Mouse (Mus musculus) urinary bladder, postnatal 36 days (tissue): ENCODE measurements around the gene Fam227b.

Source experiments
- DNase-seq, 2 experiments: peaks; one replicate each; pipeline ENCODE4 v3.0.0; 2022; ENCODE audit warnings: low spot score in 2 of 2, mixed read lengths in 1 of 2

Fam227b gene

GRCm38 (mm10) chr2:126061037-126061773 lies 90.6 kb downstream of the Fam227b start:
- DNase-seq = no peak

- DNase-seq = no peak
Observed at GRCm38 (mm10) chr2:126060595-126060994, 91.2 kb downstream of the Fam227b start.

GRCm38 (mm10) chr2:126053657-126054056 lies 98.1 kb downstream of the Fam227b start:
- DNase-seq = no peak

GRCm38 (mm10) chr2:126052749-126053557 lies 98.9 kb downstream of the Fam227b start:
- no peak for DNase-seq

- DNase-seq = no peak
Observed at GRCm38 (mm10) chr2:126045621-126046020, 106.2 kb downstream of the Fam227b start.

DNA sequence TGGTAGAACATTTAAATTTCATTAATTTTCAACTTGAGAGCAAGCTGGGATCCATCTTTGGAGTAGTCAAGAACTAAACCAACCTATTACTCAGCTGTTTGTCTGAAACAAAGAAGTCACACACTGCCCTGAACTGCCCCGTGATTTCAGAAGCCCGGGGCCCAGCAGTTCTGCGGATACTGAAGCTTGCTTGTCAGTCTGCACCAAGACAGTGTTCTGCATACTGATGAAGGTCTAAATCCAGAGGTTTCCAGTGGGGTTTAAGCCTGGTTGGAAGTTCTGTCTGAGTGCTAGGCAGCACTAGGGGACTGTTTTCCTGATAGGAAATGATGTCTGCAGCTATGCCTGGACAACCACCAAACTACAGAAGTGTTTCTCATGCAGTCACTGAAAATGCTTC lies 109.1 kb downstream of the Fam227b start:
- no peak for DNase-seq

DNA sequence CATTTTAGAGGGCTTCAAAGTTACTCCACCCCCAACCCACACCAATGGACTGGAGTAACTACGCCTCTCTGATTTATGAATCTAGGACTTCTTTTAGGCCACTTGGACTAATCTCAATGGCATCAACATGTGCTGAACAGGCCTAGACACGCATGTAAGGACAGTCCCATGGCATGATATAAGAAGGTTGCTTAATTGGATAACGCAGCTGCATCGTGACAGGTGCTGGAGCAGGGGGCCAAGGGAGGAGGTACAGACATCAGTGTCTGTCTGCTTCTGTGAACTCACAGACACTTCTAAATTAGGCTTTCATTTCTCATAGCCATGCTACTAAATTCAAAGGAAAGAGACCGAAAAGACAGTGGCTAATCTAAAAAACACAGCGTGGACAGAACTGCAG lies 110.6 kb downstream of the Fam227b start:
- no peak for DNase-seq

DNA sequence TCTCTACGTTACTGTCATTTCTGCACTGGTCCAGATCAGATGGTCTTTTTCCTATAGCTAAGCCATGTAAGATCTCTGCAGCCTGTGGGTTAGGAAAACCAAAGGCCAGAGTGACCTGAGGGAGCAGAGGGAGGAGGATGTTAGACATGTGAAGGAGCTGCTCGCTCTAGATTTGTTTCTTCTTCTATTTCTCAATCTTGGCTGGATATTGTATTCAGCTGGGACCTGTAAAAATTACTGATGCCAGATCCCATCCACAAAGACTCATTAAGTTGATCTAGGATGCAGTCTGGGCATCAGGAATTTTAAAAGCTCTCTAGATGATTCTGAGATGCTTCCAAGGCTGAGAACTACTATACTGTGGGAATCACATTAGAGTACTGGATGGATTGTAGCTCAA lies 111.2 kb downstream of the Fam227b start:
- DNase-seq = no peak

- no peak for DNase-seq
Observed at GRCm38 (mm10) chr2:126039414-126039891, 112.4 kb downstream of the Fam227b start.

- no peak for DNase-seq
Observed at GRCm38 (mm10) chr2:126038221-126039000, 113.4 kb downstream of the Fam227b start.

GRCm38 (mm10) chr2:126036121-126036520 lies 115.7 kb downstream of the Fam227b start:
- DNase-seq = no peak

- no peak for DNase-seq
Observed at GRCm38 (mm10) chr2:126035013-126035770, 116.6 kb downstream of the Fam227b start.

- no peak for DNase-seq
Observed at GRCm38 (mm10) chr2:126034379-126035005, 117.3 kb downstream of the Fam227b start, which contains the start of gene Fgf7. Fgf7 (plus strand) TSS chr2:126034658.

DNA sequence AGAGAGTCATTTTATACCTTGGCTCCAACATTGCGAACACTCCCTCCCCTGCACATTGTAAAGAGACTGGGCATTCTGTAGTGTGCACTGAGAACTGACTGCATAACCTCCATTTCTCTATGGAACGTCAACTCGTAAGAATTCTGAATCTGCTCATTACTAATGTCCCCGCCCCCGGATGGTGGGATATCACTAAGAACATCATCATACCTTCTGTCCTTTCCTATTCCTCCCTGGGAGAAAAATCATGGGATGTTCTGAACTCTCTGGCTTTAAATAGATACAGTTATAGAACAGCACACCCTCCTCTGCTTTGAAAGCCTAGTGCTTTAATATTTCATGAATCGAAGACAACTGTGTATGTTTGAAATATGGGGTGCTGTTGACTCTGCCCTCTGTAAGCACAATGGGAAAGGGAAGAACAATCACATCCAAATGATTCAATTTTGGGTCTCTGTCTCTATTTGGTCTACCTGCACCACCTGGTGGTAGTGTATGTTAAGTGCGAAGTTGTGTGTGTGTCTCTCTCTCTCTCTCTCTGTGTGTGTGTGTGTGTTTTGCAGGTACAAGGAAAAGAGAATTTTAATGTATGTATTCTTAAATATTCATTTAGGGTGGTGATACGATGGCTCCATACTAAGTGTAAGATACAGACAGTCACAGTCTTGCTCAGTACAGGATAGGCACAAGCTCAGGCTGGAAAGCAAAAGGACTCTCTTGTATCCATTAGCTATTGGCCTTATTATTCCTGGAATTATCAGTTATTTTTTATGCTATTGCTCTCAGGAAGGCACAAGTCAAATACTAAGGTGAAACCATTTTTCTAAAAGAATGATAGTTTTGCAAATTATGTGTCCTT lies 118.5 kb downstream of the Fam227b start:
- no peak for DNase-seq

DNA sequence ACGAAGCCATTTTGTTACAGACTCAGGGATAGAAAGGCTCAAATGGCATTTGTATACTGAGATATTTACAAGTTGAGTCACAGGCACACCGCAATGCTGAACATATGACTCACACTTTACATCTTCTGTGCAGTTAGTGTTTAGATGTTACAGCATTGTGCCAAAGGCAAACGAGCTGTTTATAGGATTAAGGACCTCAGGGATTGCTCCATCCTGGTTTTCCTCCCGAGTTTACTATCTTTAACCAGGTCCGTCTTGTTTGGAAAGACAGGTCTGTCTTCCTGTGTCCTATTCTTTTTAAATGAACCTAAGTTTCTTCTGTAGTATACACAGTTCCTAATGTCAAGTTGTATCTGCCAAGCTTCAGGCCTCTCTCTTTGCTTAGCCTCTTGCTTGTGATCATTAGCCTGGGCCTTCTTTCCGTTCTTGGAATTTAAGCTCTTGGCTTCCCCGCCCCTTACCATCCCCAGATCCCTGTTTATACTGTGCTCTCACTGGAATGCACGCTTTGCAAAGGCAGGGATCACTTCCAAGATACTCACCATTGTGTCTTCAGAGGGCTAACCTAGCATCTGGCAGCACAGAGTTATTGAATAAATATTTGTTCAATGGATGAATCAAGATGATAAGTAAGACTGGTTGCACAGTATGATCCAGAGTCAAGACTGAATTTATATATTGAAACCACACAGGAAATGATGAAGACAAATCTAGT lies 120.5 kb downstream of the Fam227b start:
- DNase-seq = no peak

GRCm38 (mm10) chr2:126015763-126016473 lies 135.9 kb downstream of the Fam227b start:
- DNase-seq = no peak

- no peak for DNase-seq
Observed at GRCm38 (mm10) chr2:126014989-126015710, 136.7 kb downstream of the Fam227b start.

GRCm38 (mm10) chr2:126006742-126007141 lies 145.1 kb downstream of the Fam227b start:
- no peak for DNase-seq
